Mouse (Mus musculus): ENCODE results near the gene Tcl1.
"Not testable (repeated sequence)": the region's sequence is repeated elsewhere in the genome, so short reads cannot be mapped to it uniquely, and the experiment has no call there.

Tcl1 gene

GRCm38 (mm10) chr12:105176044-105176443 is 46.5 kb downstream of the Tcl1 start, which contains the start of gene Tcl1b5:
TSS of gene Tcl1b5 (plus strand) at chr12:105176344.
- not testable (repeated sequence) for DNase-seq

DNA sequence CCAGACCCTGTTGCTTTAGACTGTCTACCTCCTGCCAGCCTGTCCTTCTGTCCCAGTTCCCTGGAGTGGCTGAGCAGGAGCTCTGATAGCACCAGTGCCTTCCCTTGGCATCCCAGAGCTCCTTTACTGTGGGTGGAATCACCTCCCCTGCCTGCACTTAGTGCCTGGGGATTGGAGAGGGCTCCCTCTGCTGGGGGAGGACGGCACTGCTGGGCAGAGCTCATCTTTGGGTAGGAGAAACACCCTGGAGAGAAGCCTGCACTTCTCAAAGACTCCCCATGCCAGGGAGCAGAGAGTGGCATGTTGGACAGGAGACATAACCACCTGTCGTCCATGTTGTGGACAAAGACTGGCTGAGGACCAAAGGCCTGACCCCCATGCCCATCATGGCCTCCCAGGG is 48.3 kb downstream of the Tcl1 start:
- DNase-seq, result peak; percentile 16 to 19

DNA sequence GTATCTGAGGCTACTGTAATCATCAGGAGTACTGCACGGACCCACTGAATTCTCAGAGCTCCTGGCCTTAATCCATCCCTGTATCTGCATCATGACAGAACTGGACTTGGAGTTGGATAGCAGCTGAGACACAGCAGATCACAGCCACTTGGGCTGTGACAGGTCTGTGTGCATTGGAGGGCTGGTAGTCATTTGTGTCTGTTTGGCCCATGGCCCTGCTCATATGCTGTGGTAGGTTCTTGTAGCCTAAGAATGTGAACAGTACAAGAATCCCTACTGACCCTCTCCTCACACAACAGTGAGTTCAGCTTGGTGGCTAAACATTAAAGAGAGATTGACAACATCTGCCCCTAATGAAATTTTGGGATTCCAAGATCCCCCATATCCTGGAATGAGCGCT is 49.2 kb downstream of the Tcl1 start:
- no peak for DNase-seq

Measured in thymus, adult 18-20 months (tissue).